Mouse (Mus musculus): Measurements from ENCODE around the gene Il25. TPM values are rescaled to one million over a fixed set of nuclear protein-coding genes. Genes with fewer than 3 reads are reported as not detected.
"Not testable (repeated sequence)": the region's sequence is repeated elsewhere in the genome, so short reads cannot be mapped to it uniquely, and the experiment has no call there.

The Il25 gene
- polyA plus RNA-seq, 1 experiment: not detected

DNA sequence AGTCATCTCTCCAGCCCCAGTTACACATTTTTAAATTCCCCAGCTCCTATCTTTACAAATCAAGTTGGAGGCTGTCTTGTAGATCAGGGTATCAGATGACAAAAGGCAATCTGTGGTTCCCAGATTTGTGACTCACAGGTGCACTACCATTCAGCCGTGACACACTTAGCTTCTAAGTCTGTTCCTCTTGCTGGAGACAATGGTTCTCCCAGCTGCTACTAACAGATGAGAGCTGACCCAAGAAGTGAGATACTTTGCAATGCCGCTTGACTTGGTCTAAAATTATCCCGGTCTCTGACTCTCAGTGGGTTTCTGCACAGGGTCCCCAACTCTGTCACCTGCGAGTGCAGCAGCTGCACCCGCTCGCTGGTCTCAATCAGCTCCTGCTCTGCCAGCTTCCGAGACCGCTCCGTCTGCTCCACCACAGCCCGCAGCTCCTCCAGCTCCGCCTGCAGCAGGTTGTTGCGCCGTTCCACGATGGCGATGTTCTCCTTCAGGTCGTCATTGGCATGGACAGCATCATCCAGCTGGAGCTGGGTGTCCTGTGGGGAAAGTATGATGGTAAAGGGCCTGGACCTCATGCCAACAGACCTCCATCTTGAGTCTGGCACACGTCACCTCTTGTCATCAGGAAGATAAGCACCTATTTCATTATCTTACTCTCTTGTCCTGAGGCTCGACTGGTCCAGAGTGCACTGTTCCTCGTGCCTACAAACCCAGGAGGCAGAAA, 13.6 kb downstream of the Il25 start:
- TF ChIP-seq TAL1 (IDR thresholded peaks at IDR 0.05; ENCODE audit: low read length) (no peak), GATA1 (IDR thresholded peaks at IDR 0.05; ENCODE audit: low read length) (no peak)
- H3K4me3 ChIP-seq (replicated peaks): no peak overlapping the region
- no peaks in the 10 kb centered on the region for H3K36me3 ChIP-seq (ENCODE audit: control insufficient read depth)
- no peaks in the 10 kb centered on the region for H3K4me1 ChIP-seq (ENCODE audit: control insufficient read depth)
- no peaks in the 10 kb centered on the region for H3K27me3 ChIP-seq (ENCODE audit: control insufficient read depth)
- no peaks in the 10 kb centered on the region for H3K9me3 ChIP-seq (ENCODE audit: control insufficient read depth, low read length)

DNA sequence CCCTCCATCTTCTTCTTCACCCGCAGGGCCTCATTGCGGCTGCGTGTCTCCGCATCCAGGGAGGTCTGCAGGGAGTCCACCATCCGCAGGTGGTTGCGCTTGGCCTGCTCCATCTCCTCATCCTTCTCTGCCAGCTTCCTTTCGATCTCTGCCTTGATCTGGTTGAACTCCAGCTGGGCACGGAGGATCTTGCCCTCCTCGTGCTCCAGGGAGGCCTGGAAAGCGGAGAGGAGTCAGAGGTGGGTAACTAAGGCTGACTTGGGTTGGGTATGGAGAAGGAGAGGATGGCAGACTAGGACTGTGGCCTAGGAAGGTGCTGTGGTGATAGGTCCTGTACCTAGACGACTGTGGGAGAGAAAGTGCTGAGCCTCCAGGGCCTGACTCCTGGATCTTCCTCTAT, 14.5 kb downstream of the Il25 start:
- H3K4me3 ChIP-seq (replicated peaks); H3K4me1 ChIP-seq (ENCODE audit: control insufficient read depth); H3K9me3 ChIP-seq (ENCODE audit: control insufficient read depth, low read length); H3K27me3 ChIP-seq (ENCODE audit: control insufficient read depth); H3K36me3 ChIP-seq (ENCODE audit: control insufficient read depth): not testable (repeated sequence)

DNA sequence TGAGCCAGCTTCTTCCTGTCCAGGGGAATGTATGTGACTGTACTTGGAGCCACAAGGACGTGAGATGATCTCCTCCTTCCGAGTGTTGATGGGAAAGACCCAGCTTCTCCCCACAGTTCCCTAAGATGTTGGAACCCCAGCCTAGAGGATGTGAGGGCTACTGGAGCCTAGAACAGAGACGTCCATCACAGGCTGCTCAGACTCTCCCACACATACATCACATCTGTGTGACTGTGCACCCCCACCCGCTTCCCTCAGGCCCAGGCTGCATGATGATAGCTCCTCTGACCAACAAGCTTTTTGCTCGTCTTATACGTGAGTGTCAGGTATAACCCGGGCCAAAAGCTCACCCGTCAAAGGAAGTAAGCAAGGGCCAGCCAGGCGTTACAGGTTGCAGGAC, 16.3 kb downstream of the Il25 start:
- Histone ChIP-seq H3K9me3 (ENCODE audit: control insufficient read depth, low read length) (no peaks in the 10 kb centered on the region), H3K36me3 (ENCODE audit: control insufficient read depth) (no peaks in the 10 kb centered on the region), H3K4me1 (ENCODE audit: control insufficient read depth) (no peaks in the 10 kb centered on the region), H3K27me3 (ENCODE audit: control insufficient read depth) (no peaks in the 10 kb centered on the region), H3K4me3 (replicated peaks) (no peak overlapping the region)
- TF ChIP-seq GATA1 (IDR thresholded peaks at IDR 0.05; ENCODE audit: low read length) (no peak), TAL1 (IDR thresholded peaks at IDR 0.05; ENCODE audit: low read length) (no peak)

DNA sequence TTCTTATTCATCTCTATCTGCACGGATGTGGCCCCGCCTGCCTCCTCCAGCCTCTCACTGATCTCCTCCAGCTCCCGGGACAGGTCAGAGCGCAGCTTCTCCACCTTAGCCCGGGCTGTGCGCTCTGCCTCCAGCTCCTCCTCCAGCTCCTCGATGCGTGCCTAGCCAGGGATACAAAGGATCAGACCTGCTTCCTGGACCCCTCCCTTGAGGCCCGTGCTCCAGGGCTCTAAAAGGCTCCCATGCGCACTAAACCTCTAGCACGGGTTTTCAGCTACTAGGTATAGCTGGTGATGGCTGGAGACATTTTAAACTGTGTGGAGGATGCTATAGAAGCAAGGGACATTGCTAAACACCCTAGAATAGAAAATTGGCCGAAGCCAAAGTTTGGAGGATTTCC, 18.0 kb downstream of the Il25 start:
- no peak overlapping the region for H3K4me3 ChIP-seq (replicated peaks)
- H3K36me3 ChIP-seq (ENCODE audit: control insufficient read depth): no peaks in the 10 kb centered on the region
- no peaks in the 10 kb centered on the region for H3K27me3 ChIP-seq (ENCODE audit: control insufficient read depth)
- TF ChIP-seq GATA1 (IDR thresholded peaks at IDR 0.05; ENCODE audit: low read length): no peak
- TF ChIP-seq TAL1 (IDR thresholded peaks at IDR 0.05; ENCODE audit: low read length): no peak
- H3K9me3 ChIP-seq (ENCODE audit: control insufficient read depth, low read length): no peaks in the 10 kb centered on the region
- no peaks in the 10 kb centered on the region for H3K4me1 ChIP-seq (ENCODE audit: control insufficient read depth)

DNA sequence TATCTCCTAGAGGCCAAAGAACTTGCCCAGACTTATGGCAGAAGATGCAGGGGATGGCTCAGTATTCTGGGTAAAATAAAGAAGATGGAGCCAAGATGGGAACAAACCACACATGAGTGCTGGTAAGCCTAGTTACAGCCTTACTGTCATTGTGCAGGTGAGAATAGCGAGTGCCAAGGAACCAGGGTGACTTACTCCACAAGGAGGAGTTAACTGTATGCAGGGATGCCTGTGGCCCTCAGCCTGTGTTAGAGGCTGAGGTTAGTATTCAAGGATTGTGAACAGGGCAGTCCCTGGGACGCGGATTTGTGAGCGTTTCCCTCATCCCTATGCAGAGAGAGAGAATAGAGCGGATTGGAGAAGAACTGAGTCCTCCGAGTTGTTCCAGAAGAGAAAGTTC, 19.1 kb downstream of the Il25 start:
- Histone ChIP-seq H3K9me3 (ENCODE audit: control insufficient read depth, low read length) (no peaks in the 10 kb centered on the region), H3K4me1 (ENCODE audit: control insufficient read depth) (no peaks in the 10 kb centered on the region), H3K4me3 (replicated peaks) (no peak overlapping the region), H3K36me3 (ENCODE audit: control insufficient read depth) (no peaks in the 10 kb centered on the region), H3K27me3 (ENCODE audit: control insufficient read depth) (no peaks in the 10 kb centered on the region)
- TF ChIP-seq GATA1 (IDR thresholded peaks at IDR 0.05; ENCODE audit: low read length) (no peak), TAL1 (IDR thresholded peaks at IDR 0.05; ENCODE audit: low read length) (no peak)

DNA sequence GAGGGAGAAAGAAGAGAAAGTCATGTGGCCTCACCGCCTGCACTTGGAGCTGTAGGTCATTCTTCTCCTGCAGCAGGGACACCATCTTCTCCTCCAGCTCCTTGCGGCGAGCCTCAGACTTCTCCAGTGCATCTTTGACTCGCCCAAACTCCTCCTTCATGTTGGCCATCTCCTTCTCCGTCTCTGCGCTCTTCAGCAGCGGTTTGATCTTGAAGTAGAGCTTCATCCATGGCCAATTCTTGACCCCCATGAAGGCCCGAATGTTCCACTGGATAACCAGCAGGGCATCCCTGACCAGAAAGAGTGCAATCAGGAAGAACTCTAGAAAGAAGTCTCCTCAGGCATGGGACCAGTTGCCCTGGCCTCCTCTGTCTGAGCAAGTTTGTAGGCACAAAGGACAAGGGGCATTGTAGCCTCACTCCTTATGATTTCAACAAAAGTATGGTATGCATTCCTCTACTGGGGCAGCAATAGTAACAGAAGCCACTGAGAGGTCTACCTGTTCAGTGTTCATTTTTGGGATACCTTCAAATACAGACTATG, 21.2 kb downstream of the Il25 start:
- H3K4me1 ChIP-seq (ENCODE audit: control insufficient read depth): no peaks in the 10 kb centered on the region
- no peak overlapping the region for H3K4me3 ChIP-seq (replicated peaks)
- H3K27me3 ChIP-seq (ENCODE audit: control insufficient read depth): no peaks in the 10 kb centered on the region
- no peak for TF ChIP-seq GATA1 (IDR thresholded peaks at IDR 0.05; ENCODE audit: low read length)
- no peak for TF ChIP-seq TAL1 (IDR thresholded peaks at IDR 0.05; ENCODE audit: low read length)
- no peaks in the 10 kb centered on the region for H3K9me3 ChIP-seq (ENCODE audit: control insufficient read depth, low read length)
- no peaks in the 10 kb centered on the region for H3K36me3 ChIP-seq (ENCODE audit: control insufficient read depth)

DNA sequence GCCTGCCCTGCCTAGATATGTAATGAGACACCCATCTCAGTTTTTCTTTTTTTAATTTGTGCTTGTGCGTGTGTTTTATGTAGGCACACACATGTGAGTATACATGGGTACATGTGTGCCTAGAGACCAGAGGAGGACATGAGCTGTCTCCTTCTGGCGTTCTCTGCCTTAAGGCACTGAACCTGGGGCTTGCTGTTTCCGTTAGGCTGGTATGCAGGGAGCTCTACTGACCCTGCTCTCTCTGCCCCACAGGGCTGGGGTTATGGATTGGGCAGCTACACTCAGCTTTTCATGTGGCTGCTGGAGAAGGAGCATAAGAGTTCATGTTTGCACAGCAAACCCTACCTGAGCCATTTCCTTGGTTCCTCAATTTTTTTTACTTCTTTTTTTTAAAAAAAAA, 22.0 kb downstream of the Il25 start:
- H3K4me1 ChIP-seq (ENCODE audit: control insufficient read depth): no peaks in the 10 kb centered on the region
- H3K4me3 ChIP-seq (replicated peaks): no peak overlapping the region
- no peaks in the 10 kb centered on the region for H3K9me3 ChIP-seq (ENCODE audit: control insufficient read depth, low read length)
- no peaks in the 10 kb centered on the region for H3K27me3 ChIP-seq (ENCODE audit: control insufficient read depth)
- H3K36me3 ChIP-seq (ENCODE audit: control insufficient read depth): no peaks in the 10 kb centered on the region
- TF ChIP-seq GATA1 (IDR thresholded peaks at IDR 0.05; ENCODE audit: low read length): no peak
- TF ChIP-seq TAL1 (IDR thresholded peaks at IDR 0.05; ENCODE audit: low read length): no peak

DNA sequence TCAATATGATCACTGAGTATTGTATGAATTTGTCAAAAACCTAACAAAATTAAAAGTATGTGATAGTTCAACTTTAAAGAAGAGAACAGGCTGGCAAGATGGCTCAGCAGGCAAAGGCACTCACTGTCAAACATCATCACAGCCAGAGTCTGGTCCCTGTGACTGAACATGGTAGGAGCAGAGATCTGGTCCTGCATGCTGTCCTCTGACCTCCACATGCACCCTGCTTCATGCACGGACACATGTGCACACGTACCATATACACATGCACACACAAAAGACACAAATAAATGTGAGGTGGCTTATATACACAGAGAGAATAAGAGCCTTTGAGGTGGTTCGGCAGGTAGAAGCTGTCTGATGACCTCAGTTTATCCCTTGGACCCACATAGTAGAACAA, 23.0 kb downstream of the Il25 start:
- Histone ChIP-seq H3K4me3 (replicated peaks) (no peak overlapping the region), H3K4me1 (ENCODE audit: control insufficient read depth) (no peaks in the 10 kb centered on the region), H3K27me3 (ENCODE audit: control insufficient read depth) (no peaks in the 10 kb centered on the region), H3K9me3 (ENCODE audit: control insufficient read depth, low read length) (no peaks in the 10 kb centered on the region), H3K36me3 (ENCODE audit: control insufficient read depth) (no peaks in the 10 kb centered on the region)
- no peak for TF ChIP-seq GATA1 (IDR thresholded peaks at IDR 0.05; ENCODE audit: low read length)
- TF ChIP-seq TAL1 (IDR thresholded peaks at IDR 0.05; ENCODE audit: low read length): no peak

DNA sequence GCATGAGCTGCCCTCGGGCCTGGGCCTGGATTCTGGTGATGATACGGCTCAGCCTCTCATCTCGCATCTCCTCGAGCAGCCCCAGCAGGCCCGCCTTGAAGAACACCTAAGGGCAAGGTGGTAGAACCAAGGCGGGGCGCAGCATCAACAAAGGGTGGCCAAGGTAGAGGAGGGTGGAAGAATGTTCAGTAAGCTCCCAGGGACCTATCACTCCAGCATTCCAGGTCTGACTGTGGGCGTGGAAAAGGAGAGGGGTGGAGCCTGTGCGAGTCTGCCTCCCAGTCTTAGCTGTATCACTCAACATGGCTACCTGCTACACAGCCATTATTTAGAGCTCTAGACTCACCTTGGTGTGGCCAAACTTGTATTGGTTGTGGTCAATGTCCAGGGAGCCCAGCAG, 24.0 kb downstream of the Il25 start:
- Histone ChIP-seq H3K4me3 (replicated peaks) (no peak overlapping the region), H3K4me1 (ENCODE audit: control insufficient read depth) (no peaks in the 10 kb centered on the region), H3K9me3 (ENCODE audit: control insufficient read depth, low read length) (no peaks in the 10 kb centered on the region), H3K27me3 (ENCODE audit: control insufficient read depth) (no peaks in the 10 kb centered on the region), H3K36me3 (ENCODE audit: control insufficient read depth) (no peaks in the 10 kb centered on the region)
- TF ChIP-seq GATA1 (IDR thresholded peaks at IDR 0.05; ENCODE audit: low read length): no peak
- TF ChIP-seq TAL1 (IDR thresholded peaks at IDR 0.05; ENCODE audit: low read length): no peak

DNA sequence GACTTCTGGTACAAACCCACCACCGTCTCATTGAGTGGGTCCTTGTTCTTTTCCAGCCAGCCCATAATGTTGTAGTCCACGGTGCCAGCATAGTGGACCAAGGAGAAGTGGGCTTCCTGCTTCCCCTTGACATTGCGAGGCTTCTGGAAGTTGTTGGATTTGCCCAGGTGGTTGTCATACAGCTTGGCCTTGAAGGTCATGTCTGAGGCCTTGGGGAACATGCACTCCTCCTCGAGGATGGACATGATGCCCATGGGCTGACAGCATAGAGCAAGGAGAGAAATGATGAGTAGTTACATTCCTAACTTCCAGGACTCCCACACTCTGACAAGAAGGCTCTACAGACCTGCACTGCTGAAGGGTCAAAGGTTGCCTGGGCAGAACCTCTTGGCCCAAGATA, 26.0 kb downstream of the Il25 start:
- Histone ChIP-seq H3K36me3 (ENCODE audit: control insufficient read depth) (no peaks in the 10 kb centered on the region), H3K4me1 (ENCODE audit: control insufficient read depth) (no peaks in the 10 kb centered on the region), H3K4me3 (replicated peaks) (no peak overlapping the region), H3K9me3 (ENCODE audit: control insufficient read depth, low read length) (no peaks in the 10 kb centered on the region), H3K27me3 (ENCODE audit: control insufficient read depth) (no peaks in the 10 kb centered on the region)
- no peak for TF ChIP-seq GATA1 (IDR thresholded peaks at IDR 0.05; ENCODE audit: low read length)
- no peak for TF ChIP-seq TAL1 (IDR thresholded peaks at IDR 0.05; ENCODE audit: low read length)

Data from erythroblast, embryonic 14.5 days (primary cell).